Mouse (Mus musculus): Measurements from ENCODE around the gene Cnnm3.

GRCm38 (mm10) chr1:36519626-36520025, 8.0 kb downstream of the Cnnm3 start:
- no peak for TF ChIP-seq CTCF (IDR thresholded peaks at IDR 0.05; ENCODE audit: borderline replicate concordance, insufficient read depth, low read length)
- no peak for TF ChIP-seq POLR2A (IDR thresholded peaks at IDR 0.05; ENCODE audit: low read depth, low read length)
